Mouse (Mus musculus): ENCODE results near the gene Tubb4a. TPM values are rescaled to one million over a fixed set of nuclear protein-coding genes. Genes with fewer than 3 reads are reported as not detected.

The Tubb4a gene
- total and polyA plus RNA-seq, 3 experiments, result 0.89 to 2.1 TPM; not detected in 1

- Histone ChIP-seq H3K27ac (ENCODE audit: insufficient read depth, low read depth) (peak overlapping the region; percentile 54; the same call in 1 of the 2 replicates), H3K4me1 (ENCODE audit: control insufficient read depth in 1 of 2, insufficient read depth in 2 of 2) (peaks cover 31 to 60% of the 10 kb centered on the region in 2 experiments), H3K9me3 (replicated peaks; ENCODE audit: low read length) (no peaks in the 10 kb centered on the region), H3K4me3 (replicated peaks in 1 of 3; ENCODE audit: low read depth in 2 of 3, low read length in 2 of 3, poor library complexity in 1 of 3) (no peak overlapping the region), H3K27me3 (replicated peaks) (no peaks in the 10 kb centered on the region), H3K79me2 (replicated peaks; ENCODE audit: control insufficient read depth, extremely low read depth, insufficient read depth, poor library complexity, severe bottlenecking) (no peaks in the 10 kb centered on the region), H3K9ac (ENCODE audit: insufficient read depth, low read depth) (no peak overlapping the region), H3K36me3 (replicated peaks in 1 of 2; ENCODE audit: control insufficient read depth in 1 of 2, insufficient read depth in 1 of 2, low read length in 1 of 2) (peaks cover 7 to 34% of the 10 kb centered on the region in 2 experiments), H3K4me2 (ENCODE audit: insufficient read depth, low read depth, poor library complexity, severe bottlenecking) (no peak overlapping the region)
- no peak for DNase-seq (ENCODE audit: extremely low read depth)
- dilution Hi-C loops (cut with MboI; ENCODE audit: extremely low pct_ligation_motif_present, extremely low pct_unique_long_range_greater_than_20kb, low sequenced_read_pairs) (no loop called here), in situ Hi-C loops (cut with MboI; ENCODE audit: low pct_ligation_motif_present, low pct_unique_long_range_greater_than_20kb, low sequenced_read_pairs) (loop anchor here (5.0 to 25.0 kb wide), 2 partner anchors 69 to 239 kb away; no protein-coding TSS in a partner anchor)
- peak; percentile 17; the same call in 1 of the 2 replicates for TF ChIP-seq ELF1 (IDR thresholded peaks at IDR 0.05; ENCODE audit: low read depth, low read length)
- TF ChIP-seq SMC3 (IDR thresholded peaks at IDR 0.05; ENCODE audit: low read depth, low read length), result no peak
Observed at GRCm38 (mm10) chr17:57098321-57098720, 10.7 kb upstream of the Tubb4a start.

DNA sequence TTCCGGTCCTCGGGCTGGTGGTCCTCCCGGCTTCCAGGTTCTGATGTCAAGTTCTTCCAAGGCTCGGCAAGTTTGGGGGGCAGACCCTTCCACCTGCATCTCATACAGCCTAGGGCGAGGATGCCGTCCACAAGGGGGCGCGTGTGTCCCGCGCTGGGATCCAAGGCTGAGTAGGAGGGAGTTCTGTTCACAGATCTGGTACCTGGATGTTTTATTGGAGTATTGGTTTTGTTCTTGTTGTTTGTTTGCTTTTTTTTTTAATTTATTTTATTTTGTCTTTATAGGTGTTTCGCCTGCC is 9.0 kb upstream of the Tubb4a start:
- dilution Hi-C loops (cut with MboI; ENCODE audit: extremely low pct_ligation_motif_present, extremely low pct_unique_long_range_greater_than_20kb, low sequenced_read_pairs), result no loop called here
- in situ Hi-C loops (cut with MboI; ENCODE audit: low pct_ligation_motif_present, low pct_unique_long_range_greater_than_20kb, low sequenced_read_pairs), result loop anchor here (5.0 to 25.0 kb wide), 2 partner anchors 71 to 241 kb away; no protein-coding TSS in a partner anchor
- no peak overlapping the region for H3K9ac ChIP-seq (ENCODE audit: insufficient read depth, low read depth)

GRCm38 (mm10) chr17:57095855-57096622 is 8.5 kb upstream of the Tubb4a start:
- Histone ChIP-seq H3K27ac (ENCODE audit: insufficient read depth, low read depth) (no peak overlapping the region), H3K4me2 (ENCODE audit: insufficient read depth, low read depth, poor library complexity, severe bottlenecking) (peak overlapping the region; percentile 41), H3K4me3 (replicated peaks in 1 of 3; ENCODE audit: low read depth in 2 of 3, low read length in 2 of 3, poor library complexity in 1 of 3) (no peak overlapping the region), H3K4me1 (ENCODE audit: control insufficient read depth in 1 of 2, insufficient read depth in 2 of 2) (peaks cover 24 to 40% of the 10 kb centered on the region in 2 experiments), H3K79me2 (replicated peaks; ENCODE audit: control insufficient read depth, extremely low read depth, insufficient read depth, poor library complexity, severe bottlenecking) (no peaks in the 10 kb centered on the region), H3K9me3 (replicated peaks; ENCODE audit: low read length) (no peaks in the 10 kb centered on the region), H3K27me3 (replicated peaks) (no peaks in the 10 kb centered on the region), H3K36me3 (replicated peaks in 1 of 2; ENCODE audit: control insufficient read depth in 1 of 2, insufficient read depth in 1 of 2, low read length in 1 of 2) (peaks cover 0 to 35% of the 10 kb centered on the region in 2 experiments), H3K9ac (ENCODE audit: insufficient read depth, low read depth) (no peak overlapping the region)
- in situ Hi-C loops (cut with MboI; ENCODE audit: low pct_ligation_motif_present, low pct_unique_long_range_greater_than_20kb, low sequenced_read_pairs) (loop anchor here (5.0 to 25.0 kb wide), 2 partner anchors 71 to 241 kb away; no protein-coding TSS in a partner anchor), dilution Hi-C loops (cut with MboI; ENCODE audit: extremely low pct_ligation_motif_present, extremely low pct_unique_long_range_greater_than_20kb, low sequenced_read_pairs) (no loop called here)
- TF ChIP-seq ZMIZ1 (IDR thresholded peaks at IDR 0.05; ENCODE audit: low read depth, low read length), result no peak
- no peak for TF ChIP-seq POLR2A (IDR thresholded peaks at IDR 0.05; ENCODE audit: low read depth, low read length)
- TF ChIP-seq RCOR1 (conservative IDR thresholded peaks at IDR 0.05; ENCODE audit: low read depth, low read length), result no peak
- TF ChIP-seq MAFK (IDR thresholded peaks at IDR 0.05; ENCODE audit: insufficient replicate concordance, low read length), result no peak
- no peak for TF ChIP-seq USF2 (conservative IDR thresholded peaks at IDR 0.05; ENCODE audit: low read depth, low read length)
- no peak for TF ChIP-seq IRF4 (IDR thresholded peaks at IDR 0.05; ENCODE audit: low read depth, low read length)
- TF ChIP-seq MEF2A (IDR thresholded peaks at IDR 0.05; ENCODE audit: borderline replicate concordance, low read depth, low read length), result no peak
- TF ChIP-seq CHD2 (IDR thresholded peaks at IDR 0.05; ENCODE audit: low read length), result no peak
- no peak for TF ChIP-seq ZC3H11A (IDR thresholded peaks at IDR 0.05; ENCODE audit: low read depth, low read length)
- no peak for TF ChIP-seq CTCF (conservative IDR thresholded peaks at IDR 0.05 in 1 of 2, IDR thresholded peaks at IDR 0.05 in 1 of 2; ENCODE audit: low read depth in 2 of 2, low read length in 2 of 2)
- TF ChIP-seq MAX (IDR thresholded peaks at IDR 0.05; ENCODE audit: low read length), result no peak
- no peak for TF ChIP-seq GABPA (IDR thresholded peaks at IDR 0.05; ENCODE audit: insufficient replicate concordance, low read depth, low read length)
- TF ChIP-seq ZNF384 (IDR thresholded peaks at IDR 0.05; ENCODE audit: low read depth, low read length), result no peak
- DNase-seq (ENCODE audit: extremely low read depth), result no peak

More for the DNA sequence above, 9.0 kb upstream of the Tubb4a start:
- Histone ChIP-seq H3K27ac (ENCODE audit: insufficient read depth, low read depth) (no peak overlapping the region), H3K4me3 (replicated peaks in 1 of 3; ENCODE audit: low read depth in 2 of 3, low read length in 2 of 3, poor library complexity in 1 of 3) (no peak overlapping the region), H3K27me3 (replicated peaks) (no peaks in the 10 kb centered on the region), H3K4me2 (ENCODE audit: insufficient read depth, low read depth, poor library complexity, severe bottlenecking) (peak overlapping the region; percentile 41; the same call in 1 of the 2 replicates), H3K79me2 (replicated peaks; ENCODE audit: control insufficient read depth, extremely low read depth, insufficient read depth, poor library complexity, severe bottlenecking) (no peaks in the 10 kb centered on the region), H3K4me1 (ENCODE audit: control insufficient read depth in 1 of 2, insufficient read depth in 2 of 2) (peaks cover 25 to 44% of the 10 kb centered on the region in 2 experiments), H3K36me3 (replicated peaks in 1 of 2; ENCODE audit: control insufficient read depth in 1 of 2, insufficient read depth in 1 of 2, low read length in 1 of 2) (peaks cover 1 to 36% of the 10 kb centered on the region in 2 experiments), H3K9me3 (replicated peaks; ENCODE audit: low read length) (no peaks in the 10 kb centered on the region)
- DNase-seq (ENCODE audit: extremely low read depth), result peak; percentile 75
- TF ChIP-seq JUND (conservative IDR thresholded peaks at IDR 0.05; ENCODE audit: low read depth, low read length) (no peak), RAD21 (IDR thresholded peaks at IDR 0.05; ENCODE audit: low read depth, low read length) (peak; percentile 94), MAZ (IDR thresholded peaks at IDR 0.05; ENCODE audit: low read depth, low read length) (0 out of 2 replicates have a peak, but pooled peaks have one; percentile 46), MAFK (IDR thresholded peaks at IDR 0.05; ENCODE audit: insufficient replicate concordance, low read length) (no peak), CHD1 (IDR thresholded peaks at IDR 0.05; ENCODE audit: low read depth, low read length) (no peak), ZNF384 (IDR thresholded peaks at IDR 0.05; ENCODE audit: low read depth, low read length) (peak; percentile 15; the same call in 1 of the 2 replicates), IRF4 (IDR thresholded peaks at IDR 0.05; ENCODE audit: low read depth, low read length) (0 out of 2 replicates have a peak, but pooled peaks have one; percentile 31), SMC3 (IDR thresholded peaks at IDR 0.05; ENCODE audit: low read depth, low read length) (peak; percentile 99), CTCF (conservative IDR thresholded peaks at IDR 0.05 in 1 of 2, IDR thresholded peaks at IDR 0.05 in 1 of 2; ENCODE audit: low read depth in 2 of 2, low read length in 2 of 2) (peak; percentile 64 to 93), ZC3H11A (IDR thresholded peaks at IDR 0.05; ENCODE audit: low read depth, low read length) (peak; percentile 91), PAX5 (IDR thresholded peaks at IDR 0.05; ENCODE audit: low read length) (no peak), MEF2A (IDR thresholded peaks at IDR 0.05; ENCODE audit: borderline replicate concordance, low read depth, low read length) (0 out of 2 replicates have a peak, but pooled peaks have one; percentile 10), EP300 (IDR thresholded peaks at IDR 0.05; ENCODE audit: low read length) (no peak), POLR2A (IDR thresholded peaks at IDR 0.05; ENCODE audit: low read depth, low read length) (no peak)

Measured in CH12.LX (cell line).